Mouse (Mus musculus): ENCODE results near the gene Dbx2. TPM values are rescaled to one million over a fixed set of nuclear protein-coding genes. Genes with fewer than 3 reads are reported as not detected.

Dbx2 gene
- total and polyA plus RNA-seq, 2 experiments = not detected

DNA sequence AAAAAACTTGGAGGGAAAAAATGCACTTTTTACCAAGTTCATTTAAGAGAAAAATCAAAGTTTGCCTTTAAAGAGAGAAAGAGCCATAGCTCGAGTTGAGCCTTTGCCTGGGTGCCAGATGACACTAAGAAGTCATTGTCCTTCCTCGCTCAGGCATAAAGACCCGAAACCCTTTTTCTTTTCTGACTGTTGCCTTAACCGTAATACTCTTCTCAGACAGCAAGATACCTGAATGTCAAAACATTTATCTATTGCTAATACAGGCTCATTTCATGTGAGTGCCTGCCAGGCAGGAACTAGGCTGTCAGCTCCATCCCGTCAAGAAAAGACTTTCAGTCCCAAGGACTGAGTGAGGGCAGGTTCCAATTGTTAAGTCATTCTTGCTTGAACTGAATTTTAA lies 35.4 kb upstream of the Dbx2 start:
- no peak overlapping the region for H3K9ac ChIP-seq (ENCODE audit: low read depth, low read length)
- no peaks in the 10 kb centered on the region for H3K36me3 ChIP-seq (ENCODE audit: control insufficient read depth, insufficient read depth, low read length)
- no peak overlapping the region for H3K4me3 ChIP-seq (ENCODE audit: insufficient read depth, low read depth, low read length)
- WGBS = 74% methylated on average over 5 of the region's 5 CpGs
- no peak overlapping the region for H3K27ac ChIP-seq (replicated peaks; ENCODE audit: insufficient read depth, low read depth, low read length)
- no peaks in the 10 kb centered on the region for H3K4me1 ChIP-seq (ENCODE audit: control insufficient read depth, insufficient read depth, low read length)
- no peak for TF ChIP-seq POLR2A (IDR thresholded peaks at IDR 0.05; ENCODE audit: extremely low read depth, insufficient read depth, low read length)
- no peak for TF ChIP-seq CTCF (IDR thresholded peaks at IDR 0.05; ENCODE audit: low read depth, low read length)
- no peaks in the 10 kb centered on the region for H3K79me2 ChIP-seq (ENCODE audit: control insufficient read depth, insufficient read depth, low read length)
- DNase-seq (ENCODE audit: extremely low read depth, low read depth, low spot score) = no peak
- H3K27me3 ChIP-seq (ENCODE audit: control insufficient read depth, insufficient read depth, low read length) = no peaks in the 10 kb centered on the region

GRCm38 (mm10) chr15:95682620-95683019 lies 26.9 kb upstream of the Dbx2 start:
- Histone ChIP-seq H3K9ac (ENCODE audit: low read depth, low read length) (no peak overlapping the region), H3K36me3 (ENCODE audit: control insufficient read depth, insufficient read depth, low read length) (no peaks in the 10 kb centered on the region), H3K4me1 (ENCODE audit: control insufficient read depth, insufficient read depth, low read length) (no peaks in the 10 kb centered on the region), H3K27ac (replicated peaks; ENCODE audit: insufficient read depth, low read depth, low read length) (no peak overlapping the region), H3K27me3 (ENCODE audit: control insufficient read depth, insufficient read depth, low read length) (no peaks in the 10 kb centered on the region), H3K79me2 (ENCODE audit: control insufficient read depth, insufficient read depth, low read length) (no peaks in the 10 kb centered on the region), H3K4me3 (ENCODE audit: insufficient read depth, low read depth, low read length) (no peak overlapping the region)
- no peak for DNase-seq (ENCODE audit: extremely low read depth, low read depth, low spot score)
- 82% methylated on average over 4 of the region's 4 CpGs for WGBS
- TF ChIP-seq POLR2A (IDR thresholded peaks at IDR 0.05; ENCODE audit: extremely low read depth, insufficient read depth, low read length) = no peak
- no peak for TF ChIP-seq CTCF (IDR thresholded peaks at IDR 0.05; ENCODE audit: low read depth, low read length)

GRCm38 (mm10) chr15:95675645-95676044 lies 19.9 kb upstream of the Dbx2 start:
- TF ChIP-seq CTCF (IDR thresholded peaks at IDR 0.05; ENCODE audit: low read depth, low read length) = no peak
- H3K27me3 ChIP-seq (ENCODE audit: control insufficient read depth, insufficient read depth, low read length) = no peaks in the 10 kb centered on the region
- no peaks in the 10 kb centered on the region for H3K36me3 ChIP-seq (ENCODE audit: control insufficient read depth, insufficient read depth, low read length)
- no peaks in the 10 kb centered on the region for H3K79me2 ChIP-seq (ENCODE audit: control insufficient read depth, insufficient read depth, low read length)
- no peak for DNase-seq (ENCODE audit: extremely low read depth, low read depth, low spot score)
- no peak overlapping the region for H3K4me3 ChIP-seq (ENCODE audit: insufficient read depth, low read depth, low read length)
- H3K9ac ChIP-seq (ENCODE audit: low read depth, low read length) = no peak overlapping the region
- no peak overlapping the region for H3K27ac ChIP-seq (replicated peaks; ENCODE audit: insufficient read depth, low read depth, low read length)
- WGBS = 77% methylated on average over 4 of the region's 4 CpGs
- no peaks in the 10 kb centered on the region for H3K4me1 ChIP-seq (ENCODE audit: control insufficient read depth, insufficient read depth, low read length)

DNA sequence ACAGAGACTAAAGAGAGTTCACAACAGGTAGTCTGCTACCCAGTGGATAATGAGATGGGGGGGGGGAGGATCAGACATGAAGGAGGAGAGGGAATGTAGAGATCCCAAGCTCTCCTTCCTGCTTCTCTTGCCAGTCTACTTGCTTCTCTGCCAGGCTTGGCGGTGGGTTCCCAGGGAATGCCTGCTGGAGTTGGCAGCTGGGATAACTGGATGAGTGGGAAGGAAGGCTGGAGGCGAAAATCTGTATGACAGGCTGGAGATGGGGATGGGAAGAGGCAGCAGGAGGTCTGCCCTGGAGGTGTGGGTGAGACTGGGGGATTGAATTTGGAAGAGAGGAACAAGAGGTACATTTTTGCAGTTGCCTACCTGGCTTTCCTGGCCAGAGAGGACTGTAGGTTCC lies 19.4 kb upstream of the Dbx2 start:
- Histone ChIP-seq H3K4me1 (ENCODE audit: control insufficient read depth, insufficient read depth, low read length) (no peaks in the 10 kb centered on the region), H3K9ac (ENCODE audit: low read depth, low read length) (no peak overlapping the region), H3K4me3 (ENCODE audit: insufficient read depth, low read depth, low read length) (no peak overlapping the region), H3K79me2 (ENCODE audit: control insufficient read depth, insufficient read depth, low read length) (no peaks in the 10 kb centered on the region), H3K27ac (replicated peaks; ENCODE audit: insufficient read depth, low read depth, low read length) (no peak overlapping the region), H3K27me3 (ENCODE audit: control insufficient read depth, insufficient read depth, low read length) (no peaks in the 10 kb centered on the region), H3K36me3 (ENCODE audit: control insufficient read depth, insufficient read depth, low read length) (no peaks in the 10 kb centered on the region)
- DNase-seq (ENCODE audit: extremely low read depth, low read depth, low spot score) = no peak
- TF ChIP-seq CTCF (IDR thresholded peaks at IDR 0.05; ENCODE audit: low read depth, low read length) (no peak), POLR2A (IDR thresholded peaks at IDR 0.05; ENCODE audit: extremely low read depth, insufficient read depth, low read length) (no peak)
- 78% methylated on average over 2 of the region's 2 CpGs for WGBS

DNA sequence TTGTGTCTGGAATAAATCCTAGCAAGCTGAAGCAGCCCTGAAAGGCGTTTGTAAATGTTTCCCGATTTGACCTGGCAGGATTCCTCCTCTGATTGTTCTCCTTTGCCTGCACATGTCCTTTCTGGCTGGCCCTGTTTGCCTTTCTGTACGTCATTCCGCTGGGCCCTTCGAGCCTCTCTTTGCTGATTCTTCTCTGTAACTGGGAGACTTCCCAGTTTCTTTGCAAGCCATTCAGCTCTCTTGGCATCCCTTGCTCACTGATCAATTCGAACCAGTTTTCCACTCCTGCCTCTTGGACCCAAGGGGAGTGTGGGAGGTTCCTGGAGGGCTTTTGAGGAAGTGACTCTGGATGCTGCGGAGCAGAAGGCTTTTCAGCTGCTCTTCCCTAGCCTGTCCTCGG lies 11.4 kb upstream of the Dbx2 start:
- no peak for DNase-seq (ENCODE audit: extremely low read depth, low read depth, low spot score)
- WGBS = 31% methylated on average over 8 of the region's 8 CpGs
- TF ChIP-seq POLR2A (IDR thresholded peaks at IDR 0.05; ENCODE audit: extremely low read depth, insufficient read depth, low read length) (no peak), CTCF (IDR thresholded peaks at IDR 0.05; ENCODE audit: low read depth, low read length) (no peak)
- Histone ChIP-seq H3K4me1 (ENCODE audit: control insufficient read depth, insufficient read depth, low read length) (no peaks in the 10 kb centered on the region), H3K36me3 (ENCODE audit: control insufficient read depth, insufficient read depth, low read length) (no peaks in the 10 kb centered on the region), H3K27me3 (ENCODE audit: control insufficient read depth, insufficient read depth, low read length) (no peaks in the 10 kb centered on the region), H3K4me3 (ENCODE audit: insufficient read depth, low read depth, low read length) (no peak overlapping the region), H3K9ac (ENCODE audit: low read depth, low read length) (no peak overlapping the region), H3K79me2 (ENCODE audit: control insufficient read depth, insufficient read depth, low read length) (no peaks in the 10 kb centered on the region), H3K27ac (replicated peaks; ENCODE audit: insufficient read depth, low read depth, low read length) (no peak overlapping the region)

DNA sequence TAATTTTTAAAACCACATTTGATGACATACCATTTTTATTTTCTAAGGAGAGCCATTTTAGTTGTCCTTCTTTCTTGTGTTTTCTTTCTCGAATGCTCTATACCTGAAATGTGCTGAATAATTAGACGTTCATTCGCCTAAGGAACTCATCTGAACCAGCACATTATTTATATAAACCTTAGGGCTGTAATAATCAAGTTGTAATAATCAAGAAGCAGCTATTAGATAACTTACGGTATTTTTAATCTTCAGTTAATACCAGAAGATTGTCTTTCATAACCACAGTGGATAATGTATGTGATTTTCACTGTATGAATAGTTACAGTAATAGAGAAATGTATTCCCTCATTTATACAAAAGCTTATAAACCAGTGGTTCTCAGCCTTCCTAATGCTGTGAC lies 9.2 kb upstream of the Dbx2 start:
- Histone ChIP-seq H3K36me3 (ENCODE audit: control insufficient read depth, insufficient read depth, low read length) (no peaks in the 10 kb centered on the region), H3K9ac (ENCODE audit: low read depth, low read length) (no peak overlapping the region), H3K4me3 (ENCODE audit: insufficient read depth, low read depth, low read length) (no peak overlapping the region), H3K79me2 (ENCODE audit: control insufficient read depth, insufficient read depth, low read length) (no peaks in the 10 kb centered on the region), H3K27ac (replicated peaks; ENCODE audit: insufficient read depth, low read depth, low read length) (no peak overlapping the region), H3K4me1 (ENCODE audit: control insufficient read depth, insufficient read depth, low read length) (no peaks in the 10 kb centered on the region), H3K27me3 (ENCODE audit: control insufficient read depth, insufficient read depth, low read length) (no peaks in the 10 kb centered on the region)
- TF ChIP-seq POLR2A (IDR thresholded peaks at IDR 0.05; ENCODE audit: extremely low read depth, insufficient read depth, low read length) = no peak
- no peak for TF ChIP-seq CTCF (IDR thresholded peaks at IDR 0.05; ENCODE audit: low read depth, low read length)
- WGBS = 75% methylated on average over 4 of the region's 4 CpGs
- DNase-seq (ENCODE audit: extremely low read depth, low read depth, low spot score) = no peak

All from liver, adult 2 months (tissue).